Mouse (Mus musculus) brain, embryonic 14.5 days (tissue): ENCODE results near the gene Got1.

ENCODE experiments used
- CTCF ChIP-seq: fragments of 200-500 bp; IDR thresholded peaks from 2 replicates; pipeline ENCODE4 v1.5.1; 2012; ENCODE audit warnings: inconsistent platforms, mild to moderate bottlenecking, moderate library complexity, borderline replicate concordance; ENCODE audit not compliant: insufficient read depth, insufficient read length; ENCODE audit errors: extremely low read depth
- POLR2A ChIP-seq: fragments of 200-500 bp; IDR thresholded peaks from 2 replicates; pipeline ENCODE4 v1.6.1; 2012; ENCODE audit warnings: mild to moderate bottlenecking, inconsistent platforms, borderline replicate concordance; ENCODE audit not compliant: poor library complexity, insufficient read depth, insufficient read length, severe bottlenecking; ENCODE audit errors: extremely low read depth

DNA sequence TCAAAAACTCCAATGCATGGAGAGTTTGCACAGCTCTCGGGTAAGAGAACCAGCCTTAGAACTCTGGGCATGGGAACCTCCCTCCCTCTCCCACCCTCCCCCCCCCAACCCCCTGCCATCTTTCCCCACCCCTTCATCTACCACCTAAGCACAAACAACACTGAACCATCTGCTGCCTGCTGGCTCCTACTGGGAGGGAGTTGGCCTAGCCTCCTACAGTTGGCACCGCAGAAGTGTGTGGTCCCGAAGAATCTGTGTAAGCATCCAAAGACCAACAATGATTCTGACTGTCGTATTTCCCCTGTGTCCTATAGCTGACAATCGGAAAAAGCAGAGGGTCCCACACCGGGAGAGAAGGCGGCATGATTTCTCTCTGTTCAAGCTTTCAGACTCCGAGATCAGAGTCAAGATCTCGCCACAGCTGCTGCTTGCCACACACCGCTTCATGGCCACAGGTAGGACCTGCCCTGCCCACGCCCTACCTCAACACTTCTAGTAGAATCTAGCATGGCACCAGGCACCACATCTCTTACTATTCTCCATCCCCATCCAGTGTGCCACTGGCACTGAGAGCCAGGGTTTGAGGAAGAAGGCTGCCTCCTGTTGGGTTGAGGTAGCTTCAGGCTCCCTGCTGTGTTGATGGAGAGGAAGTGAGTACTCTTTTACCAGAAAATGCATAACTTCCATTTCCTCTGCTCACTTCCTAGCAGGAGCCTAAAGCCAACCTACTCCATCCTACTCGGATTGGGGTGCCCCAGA lies 56.3 kb downstream of the Got1 start:
- no peak for TF ChIP-seq CTCF
- no peak for TF ChIP-seq POLR2A
